Mouse (Mus musculus) retina, postnatal 1 day (tissue): Measurements from ENCODE around the gene Il10.
"Not testable (repeated sequence)": the region's sequence is repeated elsewhere in the genome, so short reads cannot be mapped to it uniquely, and the experiment has no call there.

ENCODE experiments used
- DNase-seq: peaks from one replicate; pipeline ENCODE4 v3.0.0-alpha.2; 2012

The Il10 gene

DNA sequence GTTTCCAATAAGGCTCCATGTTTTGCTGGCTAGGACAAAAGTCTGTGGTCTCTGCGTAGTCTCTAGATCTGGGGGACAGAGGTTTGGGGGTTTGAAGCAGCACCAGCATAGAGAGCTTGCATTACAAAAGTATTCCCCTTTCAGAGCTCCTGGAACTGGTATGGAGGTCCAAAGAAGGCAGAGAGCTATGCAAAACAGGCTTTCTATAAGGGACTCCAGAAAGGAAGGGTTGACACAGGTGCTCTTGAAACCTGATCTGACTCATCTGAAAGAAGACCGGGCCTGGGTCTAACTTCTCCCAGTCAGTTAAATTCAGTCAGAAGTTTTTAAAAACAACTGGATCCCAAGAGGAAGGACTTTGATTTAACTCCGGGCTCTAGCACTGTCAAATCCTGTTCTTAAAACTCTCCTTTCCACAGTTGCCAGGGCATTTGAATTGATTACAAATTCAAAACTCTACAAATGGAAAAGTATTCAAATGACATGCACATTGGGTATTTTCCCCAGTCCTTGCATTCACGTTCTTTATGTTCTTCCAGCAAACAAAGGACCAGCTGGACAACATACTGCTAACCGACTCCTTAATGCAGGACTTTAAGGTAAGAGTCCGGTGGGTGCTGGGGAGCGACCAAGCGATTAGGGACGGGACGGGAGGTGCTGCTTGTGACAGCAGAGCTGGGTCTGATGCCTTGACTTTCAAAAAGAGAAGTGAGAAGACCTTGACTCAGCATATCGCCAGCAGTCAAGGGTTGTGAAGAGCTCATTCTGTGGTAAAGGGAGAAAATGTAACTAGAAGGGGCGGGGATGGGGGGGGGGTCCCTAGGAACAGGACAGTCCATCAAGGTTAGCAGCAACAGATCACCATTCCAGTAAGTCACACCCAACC lies 1.0 kb downstream of the Il10 start:
- no peak for DNase-seq

DNA sequence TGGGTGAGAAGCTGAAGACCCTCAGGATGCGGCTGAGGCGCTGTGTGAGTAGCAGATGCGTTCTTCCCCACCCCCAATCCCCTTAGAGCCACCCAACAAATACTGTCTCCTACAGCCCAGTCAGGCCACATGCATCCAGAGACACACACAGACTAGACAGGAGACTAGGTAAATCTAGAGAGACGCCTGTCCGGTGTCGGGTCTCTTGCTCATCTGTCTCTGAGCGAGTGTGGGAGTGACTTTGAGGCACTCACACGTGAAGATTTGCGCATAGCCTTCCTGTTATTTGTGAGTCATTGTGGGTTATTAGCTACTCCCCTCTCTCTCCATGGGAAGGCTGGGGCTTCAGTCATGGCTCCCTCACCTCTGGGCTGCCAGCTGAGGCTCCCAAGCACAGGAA lies 1.8 kb downstream of the Il10 start:
- DNase-seq, result peak; percentile 19

GRCm38 (mm10) chr1:131021900-131022590 lies 2.4 kb downstream of the Il10 start:
- no peak for DNase-seq

GRCm38 (mm10) chr1:131022591-131023249 lies 3.1 kb downstream of the Il10 start:
- DNase-seq, result no peak

DNA sequence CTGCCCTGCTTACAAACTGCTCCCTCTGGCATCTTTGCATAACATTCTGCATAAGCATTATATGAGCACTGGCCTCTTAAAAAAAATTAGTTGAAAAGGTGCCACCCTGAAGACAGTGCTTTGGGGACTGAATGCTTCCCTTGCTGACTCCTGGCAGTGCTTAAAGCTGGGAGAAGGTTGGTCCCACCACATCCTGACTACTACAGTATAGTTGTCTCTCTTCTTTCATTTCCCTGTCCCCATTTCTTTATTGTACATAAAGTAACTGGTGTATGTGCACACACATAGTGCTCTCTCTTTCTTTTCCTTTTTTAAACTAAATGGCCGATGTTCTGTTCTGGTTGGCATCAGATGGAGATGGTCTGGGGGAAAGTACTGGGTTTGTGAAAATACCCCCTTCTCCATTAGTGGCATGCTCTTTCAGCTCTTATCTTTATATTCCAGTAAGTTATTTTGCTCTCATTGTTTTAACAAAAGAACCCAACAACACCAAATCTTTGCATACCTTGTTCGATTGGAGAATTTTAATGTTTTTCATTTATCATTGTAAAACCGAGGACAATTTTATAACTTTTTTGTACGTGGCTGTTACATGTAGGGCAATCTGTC lies 3.7 kb downstream of the Il10 start:
- DNase-seq, result not testable (repeated sequence)

DNA sequence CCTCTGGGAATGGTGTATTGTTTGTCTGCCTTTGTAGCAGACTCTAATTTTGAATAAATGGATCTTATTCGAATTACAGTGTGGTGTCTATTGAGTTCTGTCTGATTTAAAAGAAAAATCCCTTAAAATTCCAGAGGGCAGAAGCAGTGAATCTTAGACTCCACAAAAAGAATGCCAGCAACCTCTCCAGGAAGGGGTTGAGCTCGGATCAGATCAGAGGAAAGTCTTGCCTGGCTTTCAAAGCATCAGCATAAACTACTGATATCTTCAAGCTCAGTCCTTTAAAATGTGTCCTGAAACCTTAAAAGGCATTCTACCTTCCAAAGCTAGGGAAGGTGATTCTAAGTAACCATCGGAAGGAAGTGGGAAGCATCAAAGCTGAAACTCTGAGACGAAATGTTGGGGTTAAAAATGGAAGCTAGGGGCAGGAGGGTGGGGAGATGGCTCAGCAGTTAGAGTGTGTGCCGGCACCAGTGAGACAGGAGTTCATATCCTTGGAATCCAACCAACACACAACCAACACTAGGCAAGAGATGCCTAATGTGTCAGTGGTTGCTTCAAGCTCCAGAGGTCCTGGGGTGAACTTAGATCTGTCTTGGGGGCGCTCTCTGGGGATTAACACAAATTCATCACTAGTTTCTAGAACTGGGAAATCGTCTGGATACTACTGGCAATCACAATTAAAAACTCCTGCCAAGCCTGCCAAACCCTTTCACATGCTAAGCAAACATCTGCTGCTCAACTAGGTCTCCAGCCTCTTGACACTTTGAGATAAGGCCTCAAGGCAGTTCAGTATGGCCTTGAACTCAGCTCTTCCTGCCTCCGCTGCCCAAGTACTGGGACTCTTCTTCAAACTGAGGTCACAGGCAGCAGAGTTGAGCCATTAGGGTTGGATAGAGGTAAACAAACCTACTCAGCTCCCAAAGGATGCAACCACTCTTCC lies 5.5 kb downstream of the Il10 start:
- no peak for DNase-seq

DNA sequence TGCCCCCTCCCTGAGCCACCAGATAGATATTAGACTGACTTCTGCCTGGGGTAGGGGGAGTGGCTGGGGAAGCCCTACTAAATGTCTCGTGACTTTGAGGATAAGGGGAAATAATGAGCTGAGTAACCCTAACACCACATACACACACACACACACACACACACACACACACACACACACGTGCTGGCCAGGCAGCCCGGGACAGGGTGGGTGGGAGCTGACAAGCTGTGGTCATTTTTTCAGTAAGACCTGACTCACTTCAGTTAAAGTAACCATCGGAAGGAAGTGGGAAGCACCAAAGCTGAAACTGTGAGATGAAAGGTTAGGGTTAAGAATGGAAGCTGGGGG lies 6.2 kb downstream of the Il10 start:
- DNase-seq, result no peak

GRCm38 (mm10) chr1:131029215-131029614 lies 9.6 kb downstream of the Il10 start:
- DNase-seq, result no peak

DNA sequence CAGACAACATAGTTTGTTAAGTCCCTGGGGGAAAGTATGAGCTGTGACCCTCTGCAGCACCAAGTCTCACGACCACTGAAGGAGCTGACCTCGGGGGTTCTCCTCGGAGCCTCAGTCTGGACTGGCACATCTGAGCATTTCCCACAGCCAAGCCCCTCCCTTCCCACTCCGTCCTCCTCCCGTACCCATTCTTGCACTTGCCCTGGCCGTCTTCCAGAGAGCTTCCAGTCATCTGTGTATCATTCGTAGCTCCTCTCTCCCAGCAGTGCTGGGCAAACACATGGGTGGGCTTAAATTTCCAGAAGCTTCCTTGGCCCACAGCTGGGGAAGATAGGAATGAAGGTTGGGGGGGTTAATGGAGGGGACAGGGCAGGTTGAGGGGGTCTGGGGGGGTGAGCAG lies 10.6 kb downstream of the Il10 start:
- DNase-seq, result no peak

DNA sequence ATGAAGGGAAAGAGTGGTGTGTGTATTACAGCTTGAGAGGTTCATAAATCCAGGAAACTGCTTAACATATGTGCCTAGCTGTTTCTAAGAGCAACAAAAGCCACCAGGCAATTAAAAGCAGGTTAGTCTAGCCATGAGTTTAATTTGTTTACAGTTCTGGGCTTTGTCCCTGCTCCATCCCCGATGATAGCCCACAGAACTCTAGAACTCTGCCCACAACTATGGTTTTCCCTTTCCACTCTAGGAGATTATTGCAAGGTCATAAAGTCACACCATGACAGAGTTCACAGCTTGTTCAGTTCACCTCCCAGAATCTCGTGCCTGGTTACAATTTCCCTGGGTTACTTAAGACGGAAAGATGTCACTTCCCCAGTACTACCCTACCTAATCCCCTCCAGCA lies 11.6 kb downstream of the Il10 start:
- DNase-seq, result peak; percentile 18

DNA sequence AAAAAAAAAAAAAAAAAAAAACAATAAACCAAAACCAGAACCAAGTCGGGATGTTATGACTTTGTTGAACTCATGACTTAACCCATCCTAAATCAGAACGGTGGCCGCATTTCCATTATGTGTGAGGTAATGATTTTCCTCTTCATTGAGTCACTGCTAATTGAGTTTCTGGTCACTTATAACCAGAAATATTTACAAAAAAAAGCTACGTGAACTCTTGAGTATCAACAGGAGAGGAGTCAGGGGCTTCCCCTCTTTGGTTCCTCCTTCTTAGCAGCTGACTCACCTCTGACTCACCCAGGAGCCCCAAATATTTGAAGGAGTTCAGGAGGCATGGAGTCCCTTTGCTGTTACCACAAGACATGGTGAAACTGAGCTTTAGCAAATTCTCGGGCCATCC lies 18.4 kb downstream of the Il10 start:
- no peak for DNase-seq

- DNase-seq, result no peak
These were observed 18.9 kb downstream of the Il10 start for GRCm38 (mm10) chr1:131038415-131039017.

- no peak for DNase-seq
These were observed 19.8 kb downstream of the Il10 start for GRCm38 (mm10) chr1:131039479-131039878.

- no peak for DNase-seq
These were observed 22.6 kb downstream of the Il10 start for GRCm38 (mm10) chr1:131042263-131042662.

- no peak for DNase-seq
These were observed 23.1 kb downstream of the Il10 start for GRCm38 (mm10) chr1:131042721-131043120.

DNA sequence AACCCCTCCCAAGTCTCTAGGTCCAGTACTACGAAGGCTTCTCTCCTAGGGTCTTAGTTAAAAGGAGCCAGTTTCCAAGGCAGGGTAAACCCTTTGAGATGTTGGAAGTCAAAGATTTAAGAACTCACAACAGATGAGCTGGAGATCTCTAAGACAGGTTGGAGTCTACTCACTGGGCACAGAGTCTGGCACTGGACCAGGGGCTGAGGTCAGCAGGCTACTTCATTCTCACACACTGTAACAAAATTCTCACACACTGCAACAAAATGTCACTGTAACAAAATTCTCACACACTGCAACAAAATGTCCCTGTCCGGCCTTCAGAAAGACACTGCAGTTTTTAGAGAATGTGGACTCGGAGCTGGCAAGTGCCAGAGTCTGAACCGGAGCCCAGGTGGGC lies 24.0 kb downstream of the Il10 start:
- no peak for DNase-seq

- no peak for DNase-seq
These were observed 26.2 kb downstream of the Il10 start for GRCm38 (mm10) chr1:131045723-131046355.

DNA sequence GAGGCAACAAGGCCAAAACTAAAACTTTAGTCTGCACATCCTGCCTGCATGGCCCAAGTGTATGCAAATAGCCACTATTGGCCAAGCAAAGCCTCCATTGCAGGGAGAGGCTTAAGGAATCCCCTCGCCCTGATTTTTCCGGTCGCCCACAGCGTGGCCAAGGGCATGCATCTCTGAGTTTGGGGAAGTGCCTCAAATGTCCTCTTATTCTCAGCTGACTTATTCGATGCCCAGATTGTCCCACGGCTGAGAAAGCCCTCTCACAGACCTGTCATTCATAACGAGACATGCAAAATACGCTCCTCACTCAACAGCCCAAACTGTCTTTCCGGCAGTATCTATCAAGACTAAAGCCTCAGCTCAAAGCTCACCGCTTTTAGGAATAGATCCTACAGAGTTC lies 27.0 kb downstream of the Il10 start:
- DNase-seq, result no peak

DNA sequence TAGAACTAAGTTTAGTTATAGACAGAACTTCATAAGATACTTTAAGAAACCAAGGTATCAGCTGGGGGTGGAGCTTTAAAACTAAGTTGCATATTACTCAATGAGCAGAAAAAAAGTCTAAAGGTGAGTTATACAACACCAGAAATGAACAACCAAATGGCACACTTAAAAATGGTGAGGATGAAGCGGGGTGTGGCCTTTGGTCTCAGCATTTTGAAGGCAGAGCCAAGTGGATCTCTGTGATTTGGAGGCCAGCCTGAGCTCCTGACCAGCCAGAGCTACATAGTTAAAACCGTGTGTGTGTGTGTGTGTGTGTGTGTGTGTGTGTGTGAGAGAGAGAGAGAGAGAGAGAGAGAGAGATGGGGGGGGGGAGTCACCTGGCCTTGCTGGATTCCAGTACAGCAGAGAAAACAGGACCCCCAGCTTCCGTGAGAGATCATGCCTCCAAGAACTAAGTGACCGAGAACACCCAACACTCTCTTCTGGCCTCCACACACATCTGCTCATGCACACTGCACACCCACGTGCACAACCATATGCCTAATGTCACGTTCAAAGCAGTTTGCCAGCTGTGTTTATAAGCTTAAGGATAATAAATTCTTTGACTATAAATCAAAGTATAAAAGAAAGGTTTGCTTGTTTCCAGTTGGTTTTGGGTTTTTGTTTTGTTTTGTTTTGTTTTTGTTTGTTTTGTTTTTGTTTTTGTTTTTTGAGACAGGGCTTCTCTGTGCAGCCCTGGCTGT lies 28.6 kb downstream of the Il10 start:
- no peak for DNase-seq

DNA sequence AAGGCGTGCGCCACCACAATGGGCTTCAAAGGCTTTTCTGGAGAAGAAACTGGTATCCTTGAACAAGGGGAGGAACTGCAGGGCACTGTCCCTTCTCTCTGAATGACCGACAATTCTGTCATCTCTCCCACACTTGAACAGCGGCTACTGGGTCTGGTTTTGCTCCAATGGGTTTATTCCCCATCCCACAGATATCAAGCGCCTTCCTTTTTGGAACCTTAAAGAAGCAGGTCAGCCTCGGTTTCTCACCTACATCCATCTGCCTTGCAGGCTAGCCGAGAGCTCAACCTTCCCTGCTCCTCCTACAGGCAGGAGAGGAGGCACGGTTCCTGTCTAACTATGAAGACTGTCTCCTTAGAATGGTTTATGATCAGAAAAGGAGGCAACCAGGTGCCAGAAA lies 29.3 kb downstream of the Il10 start:
- DNase-seq, result no peak

- no peak for DNase-seq
These were observed 29.7 kb downstream of the Il10 start for GRCm38 (mm10) chr1:131049361-131049806.
